In the genomic region with DNA sequence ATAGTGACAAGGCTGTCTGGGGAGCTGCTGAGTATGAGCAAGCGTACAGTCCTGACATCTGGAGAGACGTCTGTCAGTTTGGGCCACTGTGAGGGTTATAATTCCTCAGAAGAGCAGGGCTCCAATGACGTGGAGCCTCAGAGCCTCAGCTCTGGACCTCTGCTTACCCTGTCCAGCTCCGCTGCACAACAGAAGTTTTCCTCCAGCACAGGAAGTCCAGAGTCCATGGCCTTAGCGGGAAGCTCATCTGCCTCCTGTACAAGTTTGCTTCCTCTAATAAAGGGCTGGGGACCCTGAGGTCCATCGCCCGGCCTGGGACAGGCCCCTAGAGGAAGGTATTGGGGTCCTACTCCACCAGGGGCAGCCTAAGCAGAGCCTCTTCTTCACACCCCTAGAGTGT, we compare ENCODE assay signal across 15 mouse cellular contexts. TPM values are rescaled to one million over a fixed set of nuclear protein-coding genes. Genes with fewer than 3 reads are reported as not detected.
"Had no signal": no experiment of that assay in that cellular context is flagged by ENCODE, and none has a peak within 500 bp of the region (broad histone marks: within the 10 kb centered on the region; RNA-seq: fewer than 3 reads in every experiment).

No protein-coding gene starts in this region.

- H3K4me3 ChIP-seq: hindbrain, embryonic 15.5 days; layer of hippocampus, adult 2 months; limb, embryonic 12.5 days; liver, embryonic 12.5 days; lung, embryonic 15.5 days; megakaryocyte, embryonic 14.5 days; midbrain, embryonic 12.5 days had no signal

- H3K36me3 ChIP-seq: hindbrain, embryonic 15.5 days; limb, embryonic 12.5 days; liver, embryonic 12.5 days; lung, embryonic 15.5 days; midbrain, embryonic 12.5 days had no signal

- DNase-seq: liver, postnatal 0 days; lung, postnatal 14 days; right cerebral cortex, adult 18-20 months; right cerebral cortex, postnatal 25 days; thymus, adult 18-20 months; thymus, postnatal 14 days had no signal

- H3K9me3 ChIP-seq: hindbrain, embryonic 15.5 days; limb, embryonic 12.5 days; liver, embryonic 12.5 days; lung, embryonic 15.5 days; megakaryocyte, embryonic 14.5 days; midbrain, embryonic 12.5 days had no signal

- H3K27me3 ChIP-seq: hindbrain, embryonic 15.5 days; liver, embryonic 12.5 days; lung, embryonic 15.5 days had no signal

- H3K4me1 ChIP-seq: hindbrain, embryonic 15.5 days; liver, embryonic 12.5 days; lung, embryonic 15.5 days; megakaryocyte, embryonic 14.5 days had no signal

- H3K9ac ChIP-seq: hindbrain, embryonic 15.5 days; limb, embryonic 12.5 days; liver, embryonic 12.5 days; liver, postnatal 0 days; lung, embryonic 15.5 days; midbrain, embryonic 12.5 days had no signal

- H3K4me2 ChIP-seq: hindbrain, embryonic 15.5 days; limb, embryonic 12.5 days; liver, embryonic 12.5 days; lung, embryonic 15.5 days; midbrain, embryonic 12.5 days had no signal

- H3K27ac ChIP-seq: hindbrain, embryonic 15.5 days; layer of hippocampus, adult 2 months; limb, embryonic 12.5 days; liver, embryonic 12.5 days; lung, embryonic 15.5 days; macrophage; midbrain, embryonic 12.5 days had no signal

- ATAC-seq: liver, embryonic 12.5 days; liver, postnatal 0 days had no signal

RNA-seq across cellular contexts. Expression of gene Dio3, which starts 41.8 kb away (rescaled TPM):
- polyA plus RNA-seq: macrophage; small intestine, adult 2 months had no signal
